Mouse (Mus musculus) heart, adult 2 months (tissue): ENCODE data around the gene Gm20662. TPM values are rescaled to one million over a fixed set of nuclear protein-coding genes. Genes with fewer than 3 reads are reported as not detected.

Experiments
- DNase-seq, 2 experiments: peaks; one replicate each; pipeline ENCODE4 v3.0.0; 2021
- H3K27ac ChIP-seq: fragments of 200-600 bp; 2 replicates; pipeline ENCODE4 v1.8.1; 2022
- H3K27me3 ChIP-seq: fragments of 200-500 bp; 2 replicates; pipeline ENCODE4 v1.6.1; 2012; ENCODE audit warnings: mild to moderate bottlenecking, low read length, inconsistent platforms, mixed read lengths; ENCODE audit not compliant: control insufficient read depth, insufficient read depth
- H3K36me3 ChIP-seq: fragments of 200-500 bp; 2 replicates; pipeline ENCODE4 v1.6.1; 2012; ENCODE audit warnings: low read length, inconsistent platforms; ENCODE audit not compliant: control insufficient read depth, insufficient read depth
- H3K4me1 ChIP-seq: fragments of 200-500 bp; 2 replicates; pipeline ENCODE4 v1.6.1; 2011; ENCODE audit warnings: low read length; ENCODE audit not compliant: control insufficient read depth, insufficient read depth
- H3K4me3 ChIP-seq: fragments of 200-600 bp; 2 replicates; pipeline ENCODE4 v1.8.1; 2022
- H3K79me2 ChIP-seq: fragments of 200-500 bp; replicated peaks from 2 replicates; pipeline ENCODE4 v1.6.1; 2012; ENCODE audit warnings: mild to moderate bottlenecking, inconsistent platforms, low read length, moderate library complexity, mixed read lengths; ENCODE audit not compliant: control insufficient read depth, insufficient read depth
- H3K9ac ChIP-seq: fragments of 200-500 bp; 2 replicates; pipeline ENCODE4 v1.6.1; 2012; ENCODE audit warnings: low read depth, mild to moderate bottlenecking, control low read depth, inconsistent platforms, low read length, mixed read lengths
- CTCF ChIP-seq: fragments of 200-600 bp; IDR thresholded peaks from 2 replicates; pipeline ENCODE4 v1.8.1; 2022; ENCODE audit warnings: antibody characterized with exemption, mild to moderate bottlenecking, moderate library complexity
- EP300 ChIP-seq: fragments of 200-500 bp; IDR thresholded peaks from 2 replicates; pipeline ENCODE4 v1.6.1; 2011; ENCODE audit warnings: low read depth, low read length, control low read depth; ENCODE audit not compliant: insufficient read depth
- POLR2A ChIP-seq: fragments of 200-500 bp; IDR thresholded peaks from 2 replicates; pipeline ENCODE4 v1.6.1; 2011; ENCODE audit warnings: mild to moderate bottlenecking, low read depth, low read length, control low read depth; ENCODE audit not compliant: insufficient read depth
- WGBS: fragments of 180-500 bp; shearing (Covaris S2); methylation state at CpG from one replicate; pipeline ENCODE4 v1.1.7; 2018; 5-methylcytosine and 5-hydroxymethylcytosine counted together
- intact Hi-C: fragments of 180-260 bp; cut with DNase I; formaldehyde crosslinking; loops from one replicate; pipeline ENCODE4 v1.15.1; 2025
- polyA plus RNA-seq: library from polyadenylated mRNA; depleted of rRNA; stranded (reverse); fragments of >200 nt; gene quantifications from 2 replicates; pipeline ENCODE4 v1.2.3, GENCODE M21; 2012
- total RNA-seq, 2 experiments: library from RNA; stranded (reverse); gene quantifications; 2 replicates each; pipeline ENCODE4 v1.2.3; 2021

Gm20662 gene
- total and polyA plus RNA-seq, 3 experiments = 1.4 to 2.3 (median 1.8) TPM

- WGBS = 98% methylated on average over 3 of the region's 3 CpGs
- peaks cover 5% of the 10 kb centered on the region for H3K36me3 ChIP-seq
- intact Hi-C loops = no loop called here
Measured at GRCm38 (mm10) chr9:108027867-108028266, 31.7 kb downstream of the Gm20662 start.

GRCm38 (mm10) chr9:108032126-108032525, 36.0 kb downstream of the Gm20662 start:
- Histone ChIP-seq H3K4me3 (no peak overlapping the region), H3K36me3 (peaks cover 2% of the 10 kb centered on the region; the same call in 1 of the 2 replicates), H3K27ac (no peak overlapping the region), H3K9ac (no peak overlapping the region), H3K4me1 (no peaks in the 10 kb centered on the region), H3K79me2 (no peaks in the 10 kb centered on the region), H3K27me3 (no peaks in the 10 kb centered on the region)
- no peak for DNase-seq
- intact Hi-C loops = no loop called here
- TF ChIP-seq CTCF (no peak), POLR2A (no peak), EP300 (no peak)
- 87% methylated on average over 5 of the region's 5 CpGs for WGBS

More at GRCm38 (mm10) chr9:108027867-108028266, 31.7 kb downstream of the Gm20662 start:
- H3K27me3 ChIP-seq = no peaks in the 10 kb centered on the region
- no peak overlapping the region for H3K4me3 ChIP-seq
- peaks cover 2% of the 10 kb centered on the region; the same call in 1 of the 2 replicates for H3K79me2 ChIP-seq
- H3K27ac ChIP-seq = no peak overlapping the region
- H3K9ac ChIP-seq = no peak overlapping the region
- no peak for DNase-seq
- H3K4me1 ChIP-seq = no peaks in the 10 kb centered on the region
- TF ChIP-seq CTCF (peak; percentile 28; the same call in 1 of the 2 replicates), EP300 (no peak)

GRCm38 (mm10) chr9:108035331-108036156, 39.4 kb downstream of the Gm20662 start:
- Histone ChIP-seq H3K36me3 (no peaks in the 10 kb centered on the region), H3K4me3 (no peak overlapping the region), H3K4me1 (no peaks in the 10 kb centered on the region), H3K27me3 (no peaks in the 10 kb centered on the region), H3K27ac (no peak overlapping the region), H3K9ac (no peak overlapping the region), H3K79me2 (no peaks in the 10 kb centered on the region)
- 97% methylated on average over 2 of the region's 2 CpGs for WGBS
- TF ChIP-seq POLR2A (no peak), EP300 (no peak), CTCF (no peak)
- intact Hi-C loops = loop anchor here (2.0 kb wide), 1 partner anchor 79 kb away; no protein-coding TSS in a partner anchor
- no peak for DNase-seq

GRCm38 (mm10) chr9:108044751-108045492, 48.8 kb downstream of the Gm20662 start:
- intact Hi-C loops = no loop called here
- Histone ChIP-seq H3K9ac (no peak overlapping the region), H3K4me1 (peaks cover 3% of the 10 kb centered on the region), H3K27ac (no peak overlapping the region), H3K4me3 (no peak overlapping the region), H3K36me3 (no peaks in the 10 kb centered on the region), H3K79me2 (no peaks in the 10 kb centered on the region), H3K27me3 (no peaks in the 10 kb centered on the region)
- 96% methylated on average over 8 of the region's 8 CpGs for WGBS
- peak in 1 of 2 experiments; percentile 15 for DNase-seq
- TF ChIP-seq POLR2A (no peak), CTCF (peak; percentile 29), EP300 (no peak)

- WGBS = 83% methylated on average over 4 of the region's 4 CpGs
- Histone ChIP-seq H3K36me3 (no peaks in the 10 kb centered on the region), H3K79me2 (no peaks in the 10 kb centered on the region), H3K4me3 (no peak overlapping the region), H3K9ac (no peak overlapping the region), H3K27ac (no peak overlapping the region), H3K27me3 (no peaks in the 10 kb centered on the region), H3K4me1 (peaks cover 3% of the 10 kb centered on the region)
- intact Hi-C loops = no loop called here
- TF ChIP-seq POLR2A (no peak), CTCF (no peak), EP300 (no peak)
- peak; percentile 3 to 16 for DNase-seq
Measured at GRCm38 (mm10) chr9:108046582-108046981, 50.4 kb downstream of the Gm20662 start.
